Mouse (Mus musculus): ENCODE data around the gene Celf2.

- TF ChIP-seq POLR2A (IDR thresholded peaks at IDR 0.05; ENCODE audit: borderline replicate concordance, low read depth, low read length) (no peak), CTCF (IDR thresholded peaks at IDR 0.05; ENCODE audit: low read depth, low read length) (no peak)
These were observed 679.3 kb downstream of the Celf2 start for GRCm38 (mm10) chr2:6830021-6830420.

Data from bone marrow macrophage, adult 2 months (primary cell).